13 mouse cellular contexts compared by ENCODE assay signal in genomic region chr9:29075924-29076577, GRCm38 (mm10).
DNase-seq lines count a peak whose midpoint lies in the region; ATAC-seq lines count a peak whose summit lies in the region.
"Had no signal": no experiment of that assay in that cellular context is flagged by ENCODE, and none has a peak within 500 bp of the region (broad histone marks: within the 10 kb centered on the region; RNA-seq: fewer than 3 reads in every experiment).

No protein-coding gene starts in this region.

- no peaks in the 10 kb centered on the region for H3K36me3 ChIP-seq in forebrain, embryonic 15.5 days
- no peaks in the 10 kb centered on the region for H3K36me3 ChIP-seq in forebrain, embryonic 12.5 days (replicated peaks)
- H3K36me3 ChIP-seq: embryonic facial prominence, embryonic 12.5 days; G1E; heart, embryonic 13.5 days; liver, embryonic 15.5 days had no signal

- peak; percentile 96 for DNase-seq in brain, adult 2 months (ENCODE audit: low read depth, low spot score)
- peak; percentile 75 to 80 for DNase-seq in cerebellum, postnatal 10 days
- DNase-seq in layer of hippocampus, adult 9-11 months, result peak; percentile 75
- DNase-seq in thymus, postnatal 36 days, result no peak
- no peak for DNase-seq in heart, postnatal 4 days
- no peak for DNase-seq in gastrocnemius, postnatal 36 days
- DNase-seq: kidney, adult 18-20 months had no signal

- peaks cover 21% of the 10 kb centered on the region for H3K4me1 ChIP-seq in forebrain, embryonic 15.5 days
- H3K4me1 ChIP-seq in forebrain, embryonic 12.5 days, result 0 out of 2 replicates have a peak, but pooled peaks cover 4% of the 10 kb centered on the region
- H3K4me1 ChIP-seq: embryonic facial prominence, embryonic 12.5 days; heart, embryonic 13.5 days; liver, embryonic 15.5 days had no signal

- no peaks in the 10 kb centered on the region for H3K27me3 ChIP-seq in forebrain, embryonic 15.5 days
- no peaks in the 10 kb centered on the region for H3K27me3 ChIP-seq in forebrain, embryonic 12.5 days
- H3K27me3 ChIP-seq: embryonic facial prominence, embryonic 12.5 days; heart, embryonic 13.5 days; liver, embryonic 15.5 days had no signal

- H3K9ac ChIP-seq in forebrain, embryonic 15.5 days (replicated peaks), result no peak overlapping the region
- H3K9ac ChIP-seq in forebrain, embryonic 12.5 days, result no peak overlapping the region
- H3K9ac ChIP-seq: embryonic facial prominence, embryonic 12.5 days; heart, embryonic 13.5 days; liver, embryonic 15.5 days had no signal

- H3K4me2 ChIP-seq in forebrain, embryonic 15.5 days (replicated peaks), result no peak overlapping the region
- H3K4me2 ChIP-seq in forebrain, embryonic 12.5 days, result no peak overlapping the region
- H3K4me2 ChIP-seq: embryonic facial prominence, embryonic 12.5 days; heart, embryonic 13.5 days; liver, embryonic 15.5 days had no signal

- peak; percentile 86 for ATAC-seq in forebrain, embryonic 15.5 days (replicated peaks)
- ATAC-seq in forebrain, embryonic 12.5 days (ENCODE audit: low FRiP score), result no peak

- peak overlapping the region; percentile 67 for H3K27ac ChIP-seq in forebrain, embryonic 15.5 days (replicated peaks)
- H3K27ac ChIP-seq in forebrain, embryonic 12.5 days, result no peak overlapping the region
- H3K27ac ChIP-seq: embryonic facial prominence, embryonic 12.5 days; heart, embryonic 13.5 days; liver, embryonic 15.5 days had no signal

- H3K9me3 ChIP-seq in forebrain, embryonic 15.5 days, result no peaks in the 10 kb centered on the region
- H3K9me3 ChIP-seq in forebrain, embryonic 12.5 days, result no peaks in the 10 kb centered on the region
- H3K9me3 ChIP-seq: embryonic facial prominence, embryonic 12.5 days; heart, embryonic 13.5 days; liver, embryonic 15.5 days had no signal

- intact Hi-C loops in gastrocnemius, postnatal 36 days (cut with DNase I), result no loop called here

- no peak overlapping the region for H3K4me3 ChIP-seq in forebrain, embryonic 15.5 days
- no peak overlapping the region for H3K4me3 ChIP-seq in forebrain, embryonic 12.5 days (replicated peaks)
- H3K4me3 ChIP-seq: embryonic facial prominence, embryonic 12.5 days; heart, embryonic 13.5 days; liver, embryonic 15.5 days had no signal

- WGBS in forebrain, embryonic 15.5 days, result 61% methylated on average over 5 of the region's 5 CpGs
- 82% methylated on average over 5 of the region's 5 CpGs for WGBS in forebrain, embryonic 12.5 days

Comparison
In these comparisons a context has a peak if more than half of its experiments do, and no peak if none do; other contexts are left out.
1. DNase-seq: peak in brain, adult 2 months (single experiment), cerebellum, postnatal 10 days (2 of 2) and layer of hippocampus, adult 9-11 months (single experiment); none in thymus, postnatal 36 days (0 of 2), heart, postnatal 4 days (single experiment) and gastrocnemius, postnatal 36 days (0 of 2).